Comparison of ENCODE assay signal across 23 mouse cellular contexts in genomic region chr6:113896023-113896422, GRCm38 (mm10).
A peak's percentile ranks its signal among the peaks of the same experiment; 100 is the strongest.
DNase-seq lines count a peak whose midpoint lies in the region; ATAC-seq lines count a peak whose summit lies in the region.
"Had no signal": no experiment of that assay in that cellular context is flagged by ENCODE, and none has a peak within 500 bp of the region (broad histone marks: within the 10 kb centered on the region; RNA-seq: fewer than 3 reads in every experiment).

No protein-coding gene starts in this region.

- H3K9me3 ChIP-seq in liver, embryonic 13.5 days (replicated peaks), result no peaks in the 10 kb centered on the region
- no peaks in the 10 kb centered on the region for H3K9me3 ChIP-seq in liver, embryonic 16.5 days (replicated peaks; ENCODE audit: control insufficient read depth, low read length)
- H3K9me3 ChIP-seq in forebrain, embryonic 16.5 days (ENCODE audit: control insufficient read depth, low read length), result no peaks in the 10 kb centered on the region
- H3K9me3 ChIP-seq: embryonic facial prominence, embryonic 10.5 days; embryonic facial prominence, embryonic 12.5 days; forebrain, embryonic 13.5 days; forebrain, embryonic 15.5 days had no signal

- peaks cover 20% of the 10 kb centered on the region for H3K27me3 ChIP-seq in liver, embryonic 13.5 days
- peaks cover 7% of the 10 kb centered on the region for H3K27me3 ChIP-seq in liver, embryonic 16.5 days (ENCODE audit: control insufficient read depth, insufficient read depth, low read depth, low read length)
- no peaks in the 10 kb centered on the region for H3K27me3 ChIP-seq in forebrain, embryonic 16.5 days (replicated peaks; ENCODE audit: control insufficient read depth, insufficient read depth, low read length)
- H3K27me3 ChIP-seq: forebrain, embryonic 15.5 days had no signal

- H3K36me3 ChIP-seq in liver, embryonic 13.5 days, result no peaks in the 10 kb centered on the region
- no peaks in the 10 kb centered on the region for H3K36me3 ChIP-seq in liver, embryonic 16.5 days (ENCODE audit: control insufficient read depth, insufficient read depth)
- no peaks in the 10 kb centered on the region for H3K36me3 ChIP-seq in forebrain, embryonic 16.5 days (ENCODE audit: control insufficient read depth, insufficient read depth)
- H3K36me3 ChIP-seq: embryonic facial prominence, embryonic 10.5 days; embryonic facial prominence, embryonic 12.5 days; forebrain, embryonic 15.5 days; G1E had no signal

- 0 out of 2 replicates have a peak overlapping the region, but pooled peaks have one; percentile 39 for H3K27ac ChIP-seq in liver, embryonic 13.5 days
- peak overlapping the region; percentile 67 for H3K27ac ChIP-seq in liver, embryonic 16.5 days (ENCODE audit: low read length)
- no peak overlapping the region for H3K27ac ChIP-seq in forebrain, embryonic 16.5 days (ENCODE audit: low read length)
- H3K27ac ChIP-seq: embryonic facial prominence, embryonic 10.5 days; embryonic facial prominence, embryonic 12.5 days; forebrain, embryonic 13.5 days; forebrain, embryonic 15.5 days had no signal

- ATAC-seq in cerebellum, adult (ENCODE audit: insufficient number of reproducible peaks, low FRiP score, low TSS enrichment), result no peak
- no peak for ATAC-seq in liver, embryonic 13.5 days (ENCODE audit: low read depth)
- ATAC-seq in liver, embryonic 16.5 days (ENCODE audit: low read depth), result peak; percentile 9; the same call in 1 of the 2 replicates
- ATAC-seq in forebrain, embryonic 16.5 days, result no peak
- ATAC-seq: activated CD4-positive, CD25-positive, alpha-beta regulatory T cell, adult 4 months; CD4-positive, CD25-positive, alpha-beta regulatory T cell, adult 4 months; forebrain, embryonic 13.5 days; forebrain, embryonic 15.5 days; Patski had no signal

- no peak overlapping the region for H3K4me3 ChIP-seq in liver, embryonic 13.5 days (replicated peaks)
- no peak overlapping the region for H3K4me3 ChIP-seq in liver, embryonic 16.5 days (ENCODE audit: low read depth, low read length)
- H3K4me3 ChIP-seq in forebrain, embryonic 16.5 days (replicated peaks; ENCODE audit: low read length), result no peak overlapping the region
- H3K4me3 ChIP-seq: embryonic facial prominence, embryonic 10.5 days; embryonic facial prominence, embryonic 12.5 days; forebrain, embryonic 13.5 days; forebrain, embryonic 15.5 days had no signal

- peaks cover 12% of the 10 kb centered on the region for H3K4me1 ChIP-seq in liver, embryonic 13.5 days (replicated peaks)
- H3K4me1 ChIP-seq in liver, embryonic 16.5 days (ENCODE audit: control insufficient read depth, low read depth, low read length), result no peaks in the 10 kb centered on the region; the same call in 1 of the 2 replicates
- H3K4me1 ChIP-seq in forebrain, embryonic 16.5 days (replicated peaks; ENCODE audit: control insufficient read depth, insufficient read depth, low read length), result peaks cover 9% of the 10 kb centered on the region
- H3K4me1 ChIP-seq: embryonic facial prominence, embryonic 12.5 days had no signal

- H3K9ac ChIP-seq in liver, embryonic 13.5 days, result no peak overlapping the region
- H3K9ac ChIP-seq in liver, embryonic 16.5 days (ENCODE audit: low read depth, low read length), result no peak overlapping the region
- H3K9ac ChIP-seq in forebrain, embryonic 16.5 days (replicated peaks; ENCODE audit: low read depth, low read length), result no peak overlapping the region
- H3K9ac ChIP-seq: embryonic facial prominence, embryonic 12.5 days; forebrain, embryonic 13.5 days; forebrain, embryonic 15.5 days had no signal

- H3K4me2 ChIP-seq in liver, embryonic 13.5 days, result no peak overlapping the region
- H3K4me2 ChIP-seq in liver, embryonic 16.5 days (ENCODE audit: low read depth, low read length), result no peak overlapping the region
- no peak overlapping the region for H3K4me2 ChIP-seq in forebrain, embryonic 16.5 days (ENCODE audit: low read length)
- H3K4me2 ChIP-seq: embryonic facial prominence, embryonic 12.5 days; forebrain, embryonic 13.5 days; forebrain, embryonic 15.5 days had no signal

- 69% methylated on average over 4 of the region's 4 CpGs for WGBS in liver, embryonic 13.5 days (ENCODE audit: insufficient replicate concordance)
- WGBS in liver, embryonic 16.5 days (ENCODE audit: insufficient replicate concordance), result 50% methylated on average over 4 of the region's 4 CpGs
- WGBS in forebrain, embryonic 16.5 days, result 90% methylated on average over 4 of the region's 4 CpGs

- DNase-seq in cerebellum, adult 9-11 months, result peak; percentile 5
- DNase-seq in liver, embryonic 13.5 days, result no peak
- no peak for DNase-seq in liver
- DNase-seq: adrenal gland, adult 8-10 months; adrenal gland, postnatal 14 days; adrenal gland, postnatal 36 days; B cell, adult 2 months; cerebellum, adult 11 months; cerebellum, adult 18-20 months; cerebellum, adult 8-10 months; cerebellum, postnatal 10 days; cerebellum, postnatal 25 days had no signal
